Mouse (Mus musculus) lung, adult 2 months (tissue): Measurements from ENCODE around the gene Icmt.

Experiments
- CTCF ChIP-seq: fragments of 200-500 bp; IDR thresholded peaks from 2 replicates; pipeline ENCODE4 v1.5.1; 2011; ENCODE audit warnings: mild to moderate bottlenecking, low read length, control low read depth; ENCODE audit not compliant: insufficient read depth
- POLR2A ChIP-seq: fragments of 200-500 bp; IDR thresholded peaks from 2 replicates; pipeline ENCODE4 v1.6.1; 2011; ENCODE audit warnings: low read depth, mild to moderate bottlenecking, control low read depth, low read length, borderline replicate concordance; ENCODE audit errors: extremely low read depth

- TF ChIP-seq POLR2A (no peak), CTCF (no peak)
These were observed 5.0 kb downstream of the Icmt start for GRCm38 (mm10) chr4:152302012-152302411.
